Mouse (Mus musculus) liver, postnatal 0 days (tissue): ENCODE measurements around the gene Lrrfip1.

ENCODE experiments used
- CTCF ChIP-seq: sonication (generic); IDR thresholded peaks from 2 replicates; pipeline ENCODE4 v1.5.1; 2016; ENCODE audit warnings: antibody characterized with exemption, low read depth
- EP300 ChIP-seq: IDR thresholded peaks from 2 replicates; pipeline ENCODE4 v1.6.1; 2016; ENCODE audit warnings: antibody characterized with exemption, low read depth, mild to moderate bottlenecking

DNA sequence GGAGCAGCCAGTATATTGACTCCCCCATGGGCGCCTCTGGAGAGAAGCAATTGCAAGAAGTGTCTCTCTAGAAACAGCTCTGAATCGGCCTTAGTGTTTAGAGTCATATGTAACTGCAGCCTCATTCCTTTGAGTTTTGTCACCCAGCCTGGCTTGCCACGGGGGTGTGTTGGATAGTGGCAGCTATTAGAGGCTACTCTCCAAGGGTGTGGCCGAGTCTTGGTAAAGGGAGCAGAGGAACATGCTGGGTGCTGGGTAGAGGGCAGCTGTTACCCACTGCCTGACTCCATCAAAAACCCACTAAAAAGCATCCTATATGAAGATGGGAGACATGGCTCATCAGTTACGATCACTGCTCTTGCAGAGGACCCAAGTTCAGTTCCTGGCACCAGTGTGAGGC, 24.7 kb downstream of the Lrrfip1 start:
- no peak for TF ChIP-seq CTCF
- TF ChIP-seq EP300: no peak
